Mouse (Mus musculus): Measurements from ENCODE around the gene Sec14l1. TPM values are rescaled to one million over a fixed set of nuclear protein-coding genes. Genes with fewer than 3 reads are reported as not detected.

Sec14l1 gene
- polyA plus RNA-seq, 1 experiment from 2014 or later: 41.1 TPM

GRCm38 (mm10) chr11:117121164-117121535 is 6.2 kb downstream of the Sec14l1 start:
- peaks cover 5% of the 10 kb centered on the region; the same call in 1 of the 2 replicates for H3K36me3 ChIP-seq (ENCODE audit: control insufficient read depth, insufficient read depth, low read length)
- H3K9ac ChIP-seq (replicated peaks; ENCODE audit: low read depth, low read length): no peak overlapping the region
- ATAC-seq (ENCODE audit: insufficient number of reproducible peaks, insufficient read depth, low FRiP score, low read depth): no peak
- no peak overlapping the region for H3K4me2 ChIP-seq (replicated peaks; ENCODE audit: low read depth, low read length)
- H3K27ac ChIP-seq (ENCODE audit: low read length): no peak overlapping the region
- WGBS: 52% methylated on average over 11 of the region's 11 CpGs
- H3K9me3 ChIP-seq (ENCODE audit: control insufficient read depth, low read depth, low read length): no peaks in the 10 kb centered on the region
- H3K4me1 ChIP-seq (ENCODE audit: control insufficient read depth, insufficient read depth, low read length): peaks cover 52% of the 10 kb centered on the region
- no peak overlapping the region for H3K4me3 ChIP-seq (ENCODE audit: low read depth, low read length)
- no peaks in the 10 kb centered on the region for H3K27me3 ChIP-seq (ENCODE audit: control insufficient read depth, insufficient read depth, low read length)

- H3K27ac ChIP-seq (ENCODE audit: low read length): no peak overlapping the region
- no peak for ATAC-seq (ENCODE audit: insufficient number of reproducible peaks, insufficient read depth, low FRiP score, low read depth)
- no peak overlapping the region for H3K9ac ChIP-seq (replicated peaks; ENCODE audit: low read depth, low read length)
- H3K9me3 ChIP-seq (ENCODE audit: control insufficient read depth, low read depth, low read length): no peaks in the 10 kb centered on the region
- H3K4me1 ChIP-seq (ENCODE audit: control insufficient read depth, insufficient read depth, low read length): peaks cover 44% of the 10 kb centered on the region
- WGBS: 82% methylated on average over 6 of the region's 6 CpGs
- no peak overlapping the region for H3K4me3 ChIP-seq (ENCODE audit: low read depth, low read length)
- peaks cover 5% of the 10 kb centered on the region; the same call in 1 of the 2 replicates for H3K36me3 ChIP-seq (ENCODE audit: control insufficient read depth, insufficient read depth, low read length)
- no peak overlapping the region for H3K4me2 ChIP-seq (replicated peaks; ENCODE audit: low read depth, low read length)
- no peaks in the 10 kb centered on the region for H3K27me3 ChIP-seq (ENCODE audit: control insufficient read depth, insufficient read depth, low read length)
Observed at GRCm38 (mm10) chr11:117121954-117122353, 7.0 kb downstream of the Sec14l1 start.

GRCm38 (mm10) chr11:117123418-117124085 is 8.6 kb downstream of the Sec14l1 start:
- Histone ChIP-seq H3K27ac (ENCODE audit: low read length) (no peak overlapping the region), H3K27me3 (ENCODE audit: control insufficient read depth, insufficient read depth, low read length) (no peaks in the 10 kb centered on the region), H3K4me2 (replicated peaks; ENCODE audit: low read depth, low read length) (no peak overlapping the region), H3K36me3 (ENCODE audit: control insufficient read depth, insufficient read depth, low read length) (no peaks in the 10 kb centered on the region), H3K9ac (replicated peaks; ENCODE audit: low read depth, low read length) (no peak overlapping the region), H3K4me1 (ENCODE audit: control insufficient read depth, insufficient read depth, low read length) (peaks cover 44% of the 10 kb centered on the region), H3K4me3 (ENCODE audit: low read depth, low read length) (no peak overlapping the region), H3K9me3 (ENCODE audit: control insufficient read depth, low read depth, low read length) (no peaks in the 10 kb centered on the region)
- no peak for ATAC-seq (ENCODE audit: insufficient number of reproducible peaks, insufficient read depth, low FRiP score, low read depth)
- 89% methylated on average over 17 of the region's 17 CpGs for WGBS

GRCm38 (mm10) chr11:117124539-117124938 is 9.6 kb downstream of the Sec14l1 start:
- H3K27me3 ChIP-seq (ENCODE audit: control insufficient read depth, insufficient read depth, low read length): no peaks in the 10 kb centered on the region
- no peak for ATAC-seq (ENCODE audit: insufficient number of reproducible peaks, insufficient read depth, low FRiP score, low read depth)
- no peak overlapping the region for H3K27ac ChIP-seq (ENCODE audit: low read length)
- WGBS: 61% methylated on average over 10 of the region's 10 CpGs
- no peak overlapping the region for H3K4me3 ChIP-seq (ENCODE audit: low read depth, low read length)
- no peaks in the 10 kb centered on the region for H3K9me3 ChIP-seq (ENCODE audit: control insufficient read depth, low read depth, low read length)
- no peak overlapping the region for H3K9ac ChIP-seq (replicated peaks; ENCODE audit: low read depth, low read length)
- H3K4me2 ChIP-seq (replicated peaks; ENCODE audit: low read depth, low read length): no peak overlapping the region
- H3K36me3 ChIP-seq (ENCODE audit: control insufficient read depth, insufficient read depth, low read length): no peaks in the 10 kb centered on the region
- H3K4me1 ChIP-seq (ENCODE audit: control insufficient read depth, insufficient read depth, low read length): peaks cover 44% of the 10 kb centered on the region

- Histone ChIP-seq H3K4me1 (ENCODE audit: control insufficient read depth, insufficient read depth, low read length) (peaks cover 44% of the 10 kb centered on the region), H3K9me3 (ENCODE audit: control insufficient read depth, low read depth, low read length) (no peaks in the 10 kb centered on the region), H3K4me3 (ENCODE audit: low read depth, low read length) (no peak overlapping the region), H3K9ac (replicated peaks; ENCODE audit: low read depth, low read length) (no peak overlapping the region), H3K4me2 (replicated peaks; ENCODE audit: low read depth, low read length) (no peak overlapping the region), H3K27ac (ENCODE audit: low read length) (peak overlapping the region; percentile 75), H3K27me3 (ENCODE audit: control insufficient read depth, insufficient read depth, low read length) (no peaks in the 10 kb centered on the region), H3K36me3 (ENCODE audit: control insufficient read depth, insufficient read depth, low read length) (no peaks in the 10 kb centered on the region)
- WGBS: 36% methylated on average over 13 of the region's 13 CpGs
- no peak for ATAC-seq (ENCODE audit: insufficient number of reproducible peaks, insufficient read depth, low FRiP score, low read depth)
Observed at GRCm38 (mm10) chr11:117127250-117127837, 12.4 kb downstream of the Sec14l1 start.

GRCm38 (mm10) chr11:117127931-117128548 is 13.1 kb downstream of the Sec14l1 start:
- H3K4me3 ChIP-seq (ENCODE audit: low read depth, low read length): no peak overlapping the region
- no peaks in the 10 kb centered on the region for H3K36me3 ChIP-seq (ENCODE audit: control insufficient read depth, insufficient read depth, low read length)
- no peak overlapping the region for H3K9ac ChIP-seq (replicated peaks; ENCODE audit: low read depth, low read length)
- no peaks in the 10 kb centered on the region for H3K27me3 ChIP-seq (ENCODE audit: control insufficient read depth, insufficient read depth, low read length)
- H3K9me3 ChIP-seq (ENCODE audit: control insufficient read depth, low read depth, low read length): no peaks in the 10 kb centered on the region
- H3K27ac ChIP-seq (ENCODE audit: low read length): peak overlapping the region; percentile 75
- H3K4me1 ChIP-seq (ENCODE audit: control insufficient read depth, insufficient read depth, low read length): peaks cover 44% of the 10 kb centered on the region
- no peak overlapping the region for H3K4me2 ChIP-seq (replicated peaks; ENCODE audit: low read depth, low read length)
- peak; percentile 48; the same call in 1 of the 2 replicates for ATAC-seq (ENCODE audit: insufficient number of reproducible peaks, insufficient read depth, low FRiP score, low read depth)
- WGBS: 14% methylated on average over 12 of the region's 12 CpGs

GRCm38 (mm10) chr11:117129473-117129872 is 14.5 kb downstream of the Sec14l1 start:
- ATAC-seq (ENCODE audit: insufficient number of reproducible peaks, insufficient read depth, low FRiP score, low read depth): no peak
- Histone ChIP-seq H3K4me1 (ENCODE audit: control insufficient read depth, insufficient read depth, low read length) (peaks cover 41% of the 10 kb centered on the region), H3K4me2 (replicated peaks; ENCODE audit: low read depth, low read length) (no peak overlapping the region), H3K4me3 (ENCODE audit: low read depth, low read length) (no peak overlapping the region), H3K27me3 (ENCODE audit: control insufficient read depth, insufficient read depth, low read length) (no peaks in the 10 kb centered on the region), H3K27ac (ENCODE audit: low read length) (peak overlapping the region; percentile 83; the same call in 1 of the 2 replicates), H3K9ac (replicated peaks; ENCODE audit: low read depth, low read length) (0 out of 2 replicates have a peak overlapping the region, but pooled peaks have one; percentile 6), H3K36me3 (ENCODE audit: control insufficient read depth, insufficient read depth, low read length) (no peaks in the 10 kb centered on the region), H3K9me3 (ENCODE audit: control insufficient read depth, low read depth, low read length) (no peaks in the 10 kb centered on the region)
- 64% methylated on average over 11 of the region's 11 CpGs for WGBS

GRCm38 (mm10) chr11:117130068-117130467 is 15.1 kb downstream of the Sec14l1 start:
- Histone ChIP-seq H3K4me3 (ENCODE audit: low read depth, low read length) (no peak overlapping the region), H3K4me1 (ENCODE audit: control insufficient read depth, insufficient read depth, low read length) (peaks cover 46% of the 10 kb centered on the region), H3K27ac (ENCODE audit: low read length) (peak overlapping the region; percentile 83), H3K36me3 (ENCODE audit: control insufficient read depth, insufficient read depth, low read length) (no peaks in the 10 kb centered on the region), H3K4me2 (replicated peaks; ENCODE audit: low read depth, low read length) (no peak overlapping the region), H3K27me3 (ENCODE audit: control insufficient read depth, insufficient read depth, low read length) (no peaks in the 10 kb centered on the region), H3K9me3 (ENCODE audit: control insufficient read depth, low read depth, low read length) (no peaks in the 10 kb centered on the region), H3K9ac (replicated peaks; ENCODE audit: low read depth, low read length) (no peak overlapping the region)
- 69% methylated on average over 8 of the region's 8 CpGs for WGBS
- ATAC-seq (ENCODE audit: insufficient number of reproducible peaks, insufficient read depth, low FRiP score, low read depth): no peak

All from stomach, embryonic 14.5 days (tissue).